9 mouse cellular contexts compared by ENCODE assay signal in genomic region chr6:7472366-7473026, GRCm38 (mm10).
DNase-seq lines count a peak whose midpoint lies in the region; ATAC-seq and TF ChIP-seq lines count a peak whose summit lies in the region.
"Had no signal": no experiment of that assay in that cellular context is flagged by ENCODE, and none has a peak within 500 bp of the region (broad histone marks: within the 10 kb centered on the region; RNA-seq: fewer than 3 reads in every experiment).

No protein-coding gene starts in this region.

- TF ChIP-seq POLR2A in embryonic fibroblast, embryonic 13.5 days (IDR thresholded peaks at IDR 0.05; ENCODE audit: low read depth, low read length), result no peak

- peak overlapping the region; percentile 80 for H3K27ac ChIP-seq in embryonic fibroblast, embryonic 13.5 days (ENCODE audit: insufficient read depth, low read length)
- H3K27ac ChIP-seq in intestine, postnatal 0 days (ENCODE audit: low read depth, low read length), result no peak overlapping the region

- no peak overlapping the region for H3K9ac ChIP-seq in intestine, postnatal 0 days (ENCODE audit: low read depth, low read length)

- ATAC-seq in intestine, postnatal 0 days, result no peak

- TF ChIP-seq CTCF in embryonic fibroblast, embryonic 13.5 days (IDR thresholded peaks at IDR 0.05; ENCODE audit: borderline replicate concordance, insufficient read depth, low read length), result no peak
- TF ChIP-seq CTCF in intestine, postnatal 0 days (IDR thresholded peaks at IDR 0.05; ENCODE audit: low read depth), result no peak

- H3K4me3 ChIP-seq in embryonic fibroblast, embryonic 13.5 days (ENCODE audit: insufficient read depth, low read length), result no peak overlapping the region
- H3K4me3 ChIP-seq in intestine, postnatal 0 days (ENCODE audit: low read depth, low read length), result no peak overlapping the region

- intact Hi-C loops in heart, postnatal 10 days (cut with DNase I), result no loop called here

- no peaks in the 10 kb centered on the region for H3K27me3 ChIP-seq in intestine, postnatal 0 days (replicated peaks; ENCODE audit: control insufficient read depth, insufficient read depth, low read length)

- H3K9me3 ChIP-seq in intestine, postnatal 0 days (ENCODE audit: control insufficient read depth), result no peaks in the 10 kb centered on the region

- H3K36me3 ChIP-seq in intestine, postnatal 0 days (ENCODE audit: control insufficient read depth, insufficient read depth), result no peaks in the 10 kb centered on the region

- H3K4me2 ChIP-seq in intestine, postnatal 0 days (replicated peaks; ENCODE audit: low read depth), result no peak overlapping the region

- WGBS in intestine, postnatal 0 days, result 52% methylated on average over 7 of the region's 7 CpGs

- peak; percentile 5 to 15 for DNase-seq in heart, postnatal 10 days
- DNase-seq in heart, adult 9 months (ENCODE audit: low spot score in 2 of 2), result no peak
- peak; percentile 6 for DNase-seq in urinary bladder, postnatal 25 days (ENCODE audit: low spot score)
- DNase-seq in urinary bladder, postnatal 10 days (ENCODE audit: low spot score), result no peak
- no peak for DNase-seq in kidney, adult 11 months
- DNase-seq in yolk sac, embryonic 10.5 days (ENCODE audit: low spot score), result no peak
- DNase-seq: liver had no signal

- H3K4me1 ChIP-seq in embryonic fibroblast, embryonic 13.5 days (ENCODE audit: control insufficient read depth, insufficient read depth, low read length), result peaks cover 10% of the 10 kb centered on the region
- H3K4me1 ChIP-seq in intestine, postnatal 0 days (replicated peaks; ENCODE audit: control insufficient read depth, insufficient read depth, low read length), result no peaks in the 10 kb centered on the region

Comparison
In these comparisons a context has a peak if more than half of its experiments do, and no peak if none do; other contexts are left out.
1. DNase-seq: peak in heart, postnatal 10 days (2 of 2) and urinary bladder, postnatal 25 days (single experiment); none in heart, adult 9 months (0 of 2), urinary bladder, postnatal 10 days (single experiment), kidney, adult 11 months (single experiment) and yolk sac, embryonic 10.5 days (single experiment).